Mouse (Mus musculus): ENCODE measurements around the gene Fam129a. TPM values are rescaled to one million over a fixed set of nuclear protein-coding genes. Genes with fewer than 3 reads are reported as not detected.

Gene Fam129a
- polyA plus RNA-seq, 1 experiment from 2014 or later = 1.7 TPM

- Histone ChIP-seq H3K4me2 (no peak overlapping the region), H3K27me3 (no peaks in the 10 kb centered on the region), H3K4me3 (replicated peaks) (no peak overlapping the region), H3K9ac (no peak overlapping the region), H3K27ac (no peak overlapping the region), H3K4me1 (peaks cover 6% of the 10 kb centered on the region), H3K9me3 (no peaks in the 10 kb centered on the region), H3K36me3 (replicated peaks) (peaks cover 9% of the 10 kb centered on the region)
- WGBS = 38% methylated on average over 3 of the region's 3 CpGs
- ATAC-seq (ENCODE audit: low FRiP score) = no peak
Observed at GRCm38 (mm10) chr1:151769200-151769913, 198.4 kb downstream of the Fam129a start.

Other genes with a start within 250 kb of the Fam129a start
- 446 and 474 TPM in 2 replicates for gene Ivns1abp, start 226.7 kb upstream of the Fam129a start, polyA plus RNA-seq (2016; fragmentation: Nextera tagmentation; extraction: Ambion mirVana)
- 26.9 and 27.1 TPM in 2 replicates for gene Swt1, start 142.7 kb upstream of the Fam129a start, polyA plus RNA-seq (2016; fragmentation: Nextera tagmentation; extraction: Ambion mirVana)
- gene Trmt1l, start 142.6 kb upstream of the Fam129a start, polyA plus RNA-seq (2016; fragmentation: Nextera tagmentation; extraction: Ambion mirVana) = 60.1 and 63.3 TPM in 2 replicates
- 139 and 143 TPM in 2 replicates for gene Rnf2, start 70.2 kb upstream of the Fam129a start, polyA plus RNA-seq (2016; fragmentation: Nextera tagmentation; extraction: Ambion mirVana)
- gene Edem3, start 184.2 kb downstream of the Fam129a start, polyA plus RNA-seq (2016; fragmentation: Nextera tagmentation; extraction: Ambion mirVana) = 24.5 and 27.7 TPM in 2 replicates